Mouse (Mus musculus) neural tube, embryonic 12.5 days (tissue): ENCODE measurements around the gene Kcnk13. TPM values are rescaled to one million over a fixed set of nuclear protein-coding genes. Genes with fewer than 3 reads are reported as not detected.

Source experiments
- ATAC-seq: fragments of 200-750 bp; cut with Nextera tagmentation; 2 replicates; pipeline ENCODE4 v1.8.0; 2017; ENCODE audit warnings: low read depth, mild to moderate bottlenecking, moderate TSS enrichment, moderate library complexity; ENCODE audit not compliant: low FRiP score
- H3K27ac ChIP-seq: fragments of 300-500 bp; sonication (generic); 2 replicates; pipeline ENCODE4 v1.5.1; 2016
- H3K27me3 ChIP-seq: fragments of 300-500 bp; sonication (generic); replicated peaks from 2 replicates; pipeline ENCODE4 v1.6.1; 2016; ENCODE audit warnings: mild to moderate bottlenecking
- H3K36me3 ChIP-seq: fragments of 300-500 bp; sonication (generic); 2 replicates; pipeline ENCODE4 v1.6.1; 2016; ENCODE audit warnings: mild to moderate bottlenecking
- H3K4me1 ChIP-seq: fragments of 300-500 bp; sonication (generic); 2 replicates; pipeline ENCODE4 v1.6.1; 2016
- H3K4me2 ChIP-seq: fragments of 300-500 bp; sonication (generic); replicated peaks from 2 replicates; pipeline ENCODE4 v1.6.1; 2016; ENCODE audit warnings: mild to moderate bottlenecking
- H3K4me3 ChIP-seq: fragments of 300-500 bp; sonication (generic); 2 replicates; pipeline ENCODE4 v1.5.1; 2016
- H3K9ac ChIP-seq: fragments of 300-500 bp; sonication (generic); 2 replicates; pipeline ENCODE4 v1.6.1; 2016; ENCODE audit warnings: mild to moderate bottlenecking
- H3K9me3 ChIP-seq: fragments of 300-500 bp; sonication (generic); 2 replicates; pipeline ENCODE4 v1.6.1; 2016; ENCODE audit warnings: mild to moderate bottlenecking
- WGBS: fragments of 180-500 bp; shearing (Covaris S2); methylation state at CpG from one replicate; pipeline ENCODE4 v1.1.7; 2016; 5-methylcytosine and 5-hydroxymethylcytosine counted together
- microRNA-seq: library from miRNA; unstranded; fragments of <30 nt; microRNA quantifications from one replicate; pipeline ENCODE4, GENCODE M21; 2017
- polyA plus RNA-seq: library from polyadenylated mRNA; unstranded; fragments of >200 nt; fragmentation: Nextera tagmentation; extraction: Ambion mirVana; gene quantifications from 2 replicates; pipeline ENCODE4 v1.2.1, GENCODE M21; 2016

Gene Kcnk13
- polyA plus RNA-seq, 1 experiment from 2014 or later, result 0.68 TPM

DNA sequence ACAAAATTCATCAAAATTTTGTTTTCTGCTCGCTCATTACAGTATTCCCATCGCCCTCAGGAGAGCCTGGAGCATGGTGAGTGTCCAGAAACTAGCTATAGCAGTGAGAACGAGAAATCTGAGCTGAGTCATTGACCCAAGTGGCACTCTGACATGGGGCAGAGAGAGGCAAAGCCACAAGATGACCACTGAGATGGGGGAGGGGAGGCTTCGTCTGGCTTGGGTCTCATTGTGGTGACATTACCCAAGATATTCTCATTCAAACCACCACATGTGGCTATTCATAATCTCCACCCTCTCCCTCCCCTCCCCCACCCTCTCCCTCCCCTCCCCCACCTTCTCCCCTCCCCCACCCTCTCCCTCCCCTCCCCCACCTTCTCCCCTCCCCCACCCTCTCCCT is 143.1 kb downstream of the Kcnk13 start:
- no peak overlapping the region for H3K27ac ChIP-seq
- ATAC-seq, result no peak
- 51% methylated on average over 4 of the region's 4 CpGs for WGBS
- H3K4me2 ChIP-seq, result no peak overlapping the region
- peaks cover 11% of the 10 kb centered on the region for H3K4me1 ChIP-seq
- no peaks in the 10 kb centered on the region for H3K27me3 ChIP-seq
- H3K9me3 ChIP-seq, result no peaks in the 10 kb centered on the region
- no peak overlapping the region for H3K9ac ChIP-seq
- H3K36me3 ChIP-seq, result peaks cover 6% of the 10 kb centered on the region; the same call in 1 of the 2 replicates
- no peak overlapping the region for H3K4me3 ChIP-seq

DNA sequence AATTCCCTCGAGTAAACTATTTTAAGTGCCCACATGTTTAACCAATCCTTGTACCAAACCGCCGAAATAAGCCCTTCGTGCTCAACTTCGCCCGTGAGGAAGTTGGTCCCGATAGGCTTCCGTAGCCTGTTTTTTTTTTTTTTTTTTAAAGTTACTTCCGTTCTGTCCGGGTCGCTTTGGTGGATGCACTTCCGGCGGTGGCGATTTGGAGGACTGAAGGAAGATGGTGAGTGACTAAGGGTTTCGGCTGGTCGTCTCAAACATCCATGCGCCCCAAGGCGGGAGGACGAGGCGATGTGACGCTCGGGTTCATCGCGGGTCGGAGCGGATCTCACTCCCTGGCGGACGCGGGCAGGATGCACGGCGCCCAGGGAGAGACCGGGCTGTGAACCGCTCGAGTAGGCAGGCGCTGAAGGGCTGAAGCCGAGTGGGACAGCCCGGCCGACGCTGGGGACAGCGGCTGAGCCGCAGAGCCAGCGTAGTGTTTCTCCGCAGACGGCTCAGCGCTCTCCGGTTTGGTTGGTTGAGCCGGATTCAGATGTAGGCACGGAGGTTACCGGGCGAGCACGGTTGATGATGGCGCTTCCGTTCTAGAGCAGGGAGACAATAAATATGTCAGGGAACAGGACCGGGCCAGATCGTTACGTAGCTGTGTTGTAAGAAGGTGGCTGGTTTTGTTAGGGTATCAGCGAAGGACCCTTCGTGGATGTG is 145.8 kb downstream of the Kcnk13 start, which contains the start of gene Psmc1:
Gene Psmc1 (plus strand): TSS at position 169 of the 711 bp plus-strand sequence.
- H3K4me3 ChIP-seq, result peak within 1 kb of the TSS; percentile 98
- peak within 1 kb of the TSS; percentile 93 for H3K9ac ChIP-seq
- H3K9me3 ChIP-seq, result no peaks in the 10 kb centered on the region
- H3K36me3 ChIP-seq, result peaks cover 28% of the 10 kb centered on the region
- under 1% methylated on average over 58 of the region's 58 CpGs for WGBS
- no peaks in the 10 kb centered on the region for H3K27me3 ChIP-seq
- peaks cover 11% of the 10 kb centered on the region for H3K4me1 ChIP-seq
- H3K27ac ChIP-seq, result peak within 1 kb of the TSS; percentile 74
- H3K4me2 ChIP-seq, result peak within 1 kb of the TSS; percentile 81
- ATAC-seq, result peak; percentile 83

Small RNA genes within 50 kb of the gene (microRNA-seq; reads per million reads assigned to microRNA genes)
- not detected for gene Gm23291

Other genes starting within 250 kb of the Kcnk13 start
- gene Efcab11, start 80.1 kb upstream of the Kcnk13 start, polyA plus RNA-seq, result 11.2 and 11.6 TPM in 2 replicates
- 57.9 and 62.2 TPM in 2 replicates for gene Tdp1, start 80.0 kb upstream of the Kcnk13 start, polyA plus RNA-seq
- gene Psmc1, start 145.7 kb downstream of the Kcnk13 start, polyA plus RNA-seq, result 328 and 358 TPM in 2 replicates
- gene Nrde2, start 195.2 kb downstream of the Kcnk13 start, polyA plus RNA-seq, result 14.7 and 15.1 TPM in 2 replicates
- gene Calm1, start 234.9 kb downstream of the Kcnk13 start, polyA plus RNA-seq, result 1,755 and 1,801 TPM in 2 replicates